Comparison of ENCODE assay signal across 9 mouse cellular contexts in genomic region chr5:74196307-74196618, GRCm38 (mm10). TPM values are rescaled to one million over a fixed set of nuclear protein-coding genes. Genes with fewer than 3 reads are reported as not detected.
A peak's percentile ranks its signal among the peaks of the same experiment; 100 is the strongest.
DNase-seq lines count a peak whose midpoint lies in the region; ATAC-seq lines count a peak whose summit lies in the region.
"Had no signal": no experiment of that assay in that cellular context is flagged by ENCODE, and none has a peak within 500 bp of the region (broad histone marks: within the 10 kb centered on the region; RNA-seq: fewer than 3 reads in every experiment).

No protein-coding gene starts in this region.

- peaks cover 21% of the 10 kb centered on the region for H3K36me3 ChIP-seq in forebrain, embryonic 12.5 days (replicated peaks)
- peaks cover 27% of the 10 kb centered on the region for H3K36me3 ChIP-seq in lung, embryonic 16.5 days (ENCODE audit: control insufficient read depth, insufficient read depth, low read length)
- peaks cover 13% of the 10 kb centered on the region for H3K36me3 ChIP-seq in stomach, embryonic 16.5 days (ENCODE audit: control insufficient read depth, insufficient read depth, low read length)

- peaks cover 16% of the 10 kb centered on the region for H3K27me3 ChIP-seq in forebrain, embryonic 12.5 days
- no peaks in the 10 kb centered on the region for H3K27me3 ChIP-seq in lung, embryonic 16.5 days (ENCODE audit: control insufficient read depth, insufficient read depth, low read depth, low read length)
- H3K27me3 ChIP-seq in stomach, embryonic 16.5 days (ENCODE audit: control insufficient read depth, insufficient read depth, low read length): no peaks in the 10 kb centered on the region

- DNase-seq in gastrocnemius, adult 18-20 months (ENCODE audit: low spot score): peak; percentile 29
- no peak for DNase-seq in gastrocnemius, postnatal 14 days
- DNase-seq in kidney, adult 18-20 months: peak; percentile 53
- DNase-seq in gastrocnemius, postnatal 25 days: no peak

- no peak for ATAC-seq in forebrain, embryonic 12.5 days (ENCODE audit: low FRiP score)
- no peak for ATAC-seq in lung, embryonic 16.5 days (ENCODE audit: low read depth)
- no peak for ATAC-seq in stomach, embryonic 16.5 days (ENCODE audit: insufficient read depth, low FRiP score)
- no peak for ATAC-seq in frontal cortex, adult (ENCODE audit: low TSS enrichment)

- peak overlapping the region; percentile 80 for H3K4me2 ChIP-seq in forebrain, embryonic 12.5 days
- H3K4me2 ChIP-seq in lung, embryonic 16.5 days (ENCODE audit: low read depth, low read length): peak overlapping the region; percentile 99
- peak overlapping the region; percentile 99 for H3K4me2 ChIP-seq in stomach, embryonic 16.5 days (ENCODE audit: low read depth, low read length)

- H3K9me3 ChIP-seq in forebrain, embryonic 12.5 days: no peaks in the 10 kb centered on the region
- no peaks in the 10 kb centered on the region for H3K9me3 ChIP-seq in lung, embryonic 16.5 days (ENCODE audit: control insufficient read depth, low read length)
- H3K9me3 ChIP-seq in stomach, embryonic 16.5 days (replicated peaks; ENCODE audit: control insufficient read depth, low read length): no peaks in the 10 kb centered on the region

- H3K27ac ChIP-seq in forebrain, embryonic 12.5 days: 0 out of 2 replicates have a peak overlapping the region, but pooled peaks have one; percentile 46
- peak overlapping the region; percentile 92 for H3K27ac ChIP-seq in lung, embryonic 16.5 days (ENCODE audit: low read length)
- no peak overlapping the region for H3K27ac ChIP-seq in stomach, embryonic 16.5 days (ENCODE audit: low read length)
- H3K27ac ChIP-seq: macrophage had no signal

- H3K4me1 ChIP-seq in forebrain, embryonic 12.5 days: peaks cover 45% of the 10 kb centered on the region
- peaks cover 48% of the 10 kb centered on the region for H3K4me1 ChIP-seq in lung, embryonic 16.5 days (replicated peaks; ENCODE audit: control insufficient read depth, insufficient read depth, low read length)
- peaks cover 39% of the 10 kb centered on the region for H3K4me1 ChIP-seq in stomach, embryonic 16.5 days (ENCODE audit: control insufficient read depth, insufficient read depth, low read length)

- H3K4me3 ChIP-seq in forebrain, embryonic 12.5 days (replicated peaks): peak overlapping the region; percentile 65
- peak overlapping the region; percentile 99 for H3K4me3 ChIP-seq in lung, embryonic 16.5 days (ENCODE audit: low read length)
- peak overlapping the region; percentile 99 for H3K4me3 ChIP-seq in stomach, embryonic 16.5 days (replicated peaks; ENCODE audit: low read length)

- peak overlapping the region; percentile 74; the same call in 1 of the 2 replicates for H3K9ac ChIP-seq in forebrain, embryonic 12.5 days
- peak overlapping the region; percentile 100 for H3K9ac ChIP-seq in lung, embryonic 16.5 days (ENCODE audit: low read length)
- H3K9ac ChIP-seq in stomach, embryonic 16.5 days (ENCODE audit: low read length): peak overlapping the region; percentile 98

- intact Hi-C loops in gastrocnemius, postnatal 14 days (cut with DNase I; ENCODE audit: low total_unique reads): loop anchor here (5.0 kb wide), 1 partner anchor 81 kb away; no protein-coding TSS in a partner anchor

- 0% methylated on average over 3 of the region's 4 CpGs for WGBS in forebrain, embryonic 12.5 days
- WGBS in lung, embryonic 16.5 days: 5% methylated on average over 4 of the region's 4 CpGs
- 2% methylated on average over 4 of the region's 4 CpGs for WGBS in stomach, embryonic 16.5 days

RNA-seq across cellular contexts. Expression of gene Rasl11b, which starts 1.2 kb away (rescaled TPM):
- 1 to 10 TPM; 2.8 to 4.7 TPM for total RNA-seq in gastrocnemius, adult 18-20 months (2021)
- total RNA-seq in gastrocnemius, postnatal 14 days (2021): 1 to 10 TPM; 4.1 to 5.3 TPM
- 29.1 and 31.5 TPM in 2 replicates for polyA plus RNA-seq in forebrain, embryonic 12.5 days (2016; fragmentation: Nextera tagmentation; extraction: Ambion mirVana)
- polyA plus RNA-seq in lung, embryonic 16.5 days (2015; fragmentation: Nextera tagmentation; extraction: Ambion mirVana): 182 and 188 TPM in 2 replicates
- 52.8 and 56.1 TPM in 2 replicates for polyA plus RNA-seq in stomach, embryonic 16.5 days (2015; fragmentation: Nextera tagmentation; extraction: Ambion mirVana)
- 1 to 10 TPM; 2.3 to 2.8 TPM for total RNA-seq in gastrocnemius, postnatal 25 days (2021)
- polyA plus RNA-seq: macrophage had no signal

Comparison
In these comparisons a context has a peak if more than half of its experiments do, and no peak if none do; other contexts are left out.
1. DNase-seq: peak in gastrocnemius, adult 18-20 months (single experiment) and kidney, adult 18-20 months (single experiment); none in gastrocnemius, postnatal 14 days (single experiment) and gastrocnemius, postnatal 25 days (single experiment).
2. Peak in every context shown above with its lines, with median percentiles within 50 percentile points of each other: H3K4me2 ChIP-seq, H3K4me3 ChIP-seq and H3K9ac ChIP-seq.